Mouse (Mus musculus) left cerebral cortex, adult 11 months (tissue): Measurements from ENCODE around the gene Dact2.
A peak's percentile ranks its signal among the peaks of the same experiment; 100 is the strongest.

Experiments
- DNase-seq: peaks from one replicate; pipeline ENCODE4 v3.0.0; 2022; ENCODE audit warnings: low spot score

Dact2 gene

GRCm38 (mm10) chr17:14212796-14213195, 8.7 kb upstream of the Dact2 start:
- DNase-seq: no peak

- DNase-seq: no peak
Observed at GRCm38 (mm10) chr17:14207093-14207561, 3.0 kb upstream of the Dact2 start.

GRCm38 (mm10) chr17:14206062-14206461, 2.0 kb upstream of the Dact2 start:
- peak; percentile 51 for DNase-seq

GRCm38 (mm10) chr17:14205236-14205635, 1.1 kb upstream of the Dact2 start:
- DNase-seq: no peak

- peak; percentile 46 for DNase-seq
Observed at GRCm38 (mm10) chr17:14203121-14203941, 773 bp downstream of the Dact2 start.

GRCm38 (mm10) chr17:14202291-14203030, 1.6 kb downstream of the Dact2 start:
- no peak for DNase-seq

- DNase-seq: no peak
Observed at GRCm38 (mm10) chr17:14201281-14201787, 2.8 kb downstream of the Dact2 start.

GRCm38 (mm10) chr17:14200206-14200605, 3.9 kb downstream of the Dact2 start:
- no peak for DNase-seq

- DNase-seq: no peak
Observed at GRCm38 (mm10) chr17:14199621-14200020, 4.5 kb downstream of the Dact2 start.

- no peak for DNase-seq
Observed at GRCm38 (mm10) chr17:14192924-14193323, 11.2 kb downstream of the Dact2 start.

GRCm38 (mm10) chr17:14192432-14192831, 11.7 kb downstream of the Dact2 start:
- no peak for DNase-seq

GRCm38 (mm10) chr17:14188455-14188854, 15.6 kb downstream of the Dact2 start:
- no peak for DNase-seq

GRCm38 (mm10) chr17:14187096-14187495, 17.0 kb downstream of the Dact2 start:
- DNase-seq: no peak

- DNase-seq: no peak
Observed at GRCm38 (mm10) chr17:14186176-14186575, 17.9 kb downstream of the Dact2 start.

GRCm38 (mm10) chr17:14184192-14184814, 19.8 kb downstream of the Dact2 start:
- DNase-seq: no peak

GRCm38 (mm10) chr17:14183717-14184116, 20.4 kb downstream of the Dact2 start:
- DNase-seq: no peak

- DNase-seq: no peak
Observed at GRCm38 (mm10) chr17:14182860-14183259, 21.2 kb downstream of the Dact2 start.

GRCm38 (mm10) chr17:14178911-14179310, 25.2 kb downstream of the Dact2 start:
- DNase-seq: no peak

- DNase-seq: no peak
Observed at GRCm38 (mm10) chr17:14178475-14178874, 25.6 kb downstream of the Dact2 start.

GRCm38 (mm10) chr17:14178049-14178448, 26.1 kb downstream of the Dact2 start:
- DNase-seq: no peak

GRCm38 (mm10) chr17:14177018-14177417, 27.1 kb downstream of the Dact2 start:
- DNase-seq: no peak

- peak; percentile 70 for DNase-seq
Observed at GRCm38 (mm10) chr17:14175704-14176103, 28.4 kb downstream of the Dact2 start.
